Comparison of ENCODE assay signal across 23 mouse cellular contexts in genomic region chr12:107338758-107339157, GRCm38 (mm10).
A peak's percentile ranks its signal among the peaks of the same experiment; 100 is the strongest.
DNase-seq lines count a peak whose midpoint lies in the region; ATAC-seq and TF ChIP-seq lines count a peak whose summit lies in the region.
"Had no signal": no experiment of that assay in that cellular context is flagged by ENCODE, and none has a peak within 500 bp of the region (broad histone marks: within the 10 kb centered on the region; RNA-seq: fewer than 3 reads in every experiment).

No protein-coding gene starts in this region.

- H3K4me3 ChIP-seq in heart, embryonic 11.5 days (ENCODE audit: low read depth, low read length): no peak overlapping the region
- no peak overlapping the region for H3K4me3 ChIP-seq in lung, adult 2 months (replicated peaks; ENCODE audit: extremely low read depth, low read depth, low read length)
- H3K4me3 ChIP-seq in lung, postnatal 0 days (ENCODE audit: low read depth, low read length): no peak overlapping the region
- H3K4me3 ChIP-seq: embryonic facial prominence, embryonic 12.5 days; embryonic facial prominence, embryonic 15.5 days; heart, embryonic 13.5 days had no signal

- no peak for TF ChIP-seq CTCF in lung, adult 2 months (IDR thresholded peaks at IDR 0.05; ENCODE audit: insufficient read depth, low read length)
- no peak for TF ChIP-seq CTCF in lung, postnatal 0 days (IDR thresholded peaks at IDR 0.05)

- no peaks in the 10 kb centered on the region for H3K27me3 ChIP-seq in heart, embryonic 11.5 days (ENCODE audit: control insufficient read depth, insufficient read depth, low read length)
- no peaks in the 10 kb centered on the region for H3K27me3 ChIP-seq in lung, postnatal 0 days (replicated peaks; ENCODE audit: insufficient read depth, low read length)
- H3K27me3 ChIP-seq: embryonic facial prominence, embryonic 15.5 days; heart, embryonic 13.5 days had no signal

- TF ChIP-seq EP300 in lung, postnatal 0 days (IDR thresholded peaks at IDR 0.05): peak; percentile 58; the same call in 1 of the 2 replicates

- no peak overlapping the region for H3K4me2 ChIP-seq in heart, embryonic 11.5 days
- H3K4me2 ChIP-seq in lung, postnatal 0 days (replicated peaks; ENCODE audit: low read depth, low read length): no peak overlapping the region
- H3K4me2 ChIP-seq: embryonic facial prominence, embryonic 12.5 days; embryonic facial prominence, embryonic 15.5 days; heart, embryonic 13.5 days; hindbrain, embryonic 14.5 days had no signal

- H3K36me3 ChIP-seq in heart, embryonic 11.5 days (ENCODE audit: control insufficient read depth, insufficient read depth, low read length): no peaks in the 10 kb centered on the region
- no peaks in the 10 kb centered on the region for H3K36me3 ChIP-seq in lung, postnatal 0 days (ENCODE audit: insufficient read depth, low read length)
- H3K36me3 ChIP-seq: embryonic facial prominence, embryonic 12.5 days; embryonic facial prominence, embryonic 15.5 days; heart, embryonic 13.5 days had no signal

- H3K9ac ChIP-seq in heart, embryonic 11.5 days (ENCODE audit: low read depth, low read length): no peak overlapping the region
- no peak overlapping the region for H3K9ac ChIP-seq in lung, postnatal 0 days (replicated peaks; ENCODE audit: low read depth)
- H3K9ac ChIP-seq: embryonic facial prominence, embryonic 12.5 days; embryonic facial prominence, embryonic 15.5 days; heart, embryonic 13.5 days; hindbrain, embryonic 14.5 days had no signal

- no peaks in the 10 kb centered on the region for H3K9me3 ChIP-seq in heart, embryonic 11.5 days (replicated peaks; ENCODE audit: control insufficient read depth, low read length)
- no peaks in the 10 kb centered on the region for H3K9me3 ChIP-seq in lung, postnatal 0 days (ENCODE audit: low read length)
- H3K9me3 ChIP-seq: embryonic facial prominence, embryonic 12.5 days; embryonic facial prominence, embryonic 15.5 days; heart, embryonic 13.5 days had no signal

- DNase-seq in heart, adult 11 months: peak; percentile 72
- peak; percentile 5 for DNase-seq in lung, adult 2 months
- DNase-seq in lung, postnatal 0 days (ENCODE audit: low spot score): peak; percentile 33
- DNase-seq in lung, postnatal 36 days: peak; percentile 35
- DNase-seq in kidney, postnatal 10 days: no peak
- no peak for DNase-seq in adrenal gland, postnatal 4 days (ENCODE audit: low spot score in 2 of 2)
- DNase-seq: adrenal gland, adult 8-10 months; adrenal gland, postnatal 25 days; cerebellum, adult 11 months; cerebellum, adult 2 months; cerebellum, adult 9-11 months; cerebellum, postnatal 25 days; gastrocnemius, postnatal 25 days; heart, postnatal 14 days; heart, postnatal 4 days had no signal

- no peaks in the 10 kb centered on the region for H3K4me1 ChIP-seq in heart, embryonic 11.5 days (ENCODE audit: control insufficient read depth, insufficient read depth, low read length)
- H3K4me1 ChIP-seq in lung, adult 2 months (ENCODE audit: control insufficient read depth, insufficient read depth, low read length): no peaks in the 10 kb centered on the region
- no peaks in the 10 kb centered on the region for H3K4me1 ChIP-seq in lung, postnatal 0 days (ENCODE audit: insufficient read depth, low read depth, low read length)
- H3K4me1 ChIP-seq: heart, embryonic 13.5 days had no signal

- ATAC-seq in heart, embryonic 11.5 days (replicated peaks; ENCODE audit: insufficient number of reproducible peaks, low FRiP score, low TSS enrichment): no peak
- peak; percentile 82 for ATAC-seq in lung, postnatal 0 days
- ATAC-seq: activated CD4-positive, CD25-positive, alpha-beta regulatory T cell, adult 4 months; forebrain, embryonic 14.5 days; hindbrain, postnatal 0 days had no signal

- H3K27ac ChIP-seq in heart, embryonic 11.5 days (ENCODE audit: low read depth, low read length): no peak overlapping the region
- H3K27ac ChIP-seq in lung, postnatal 0 days (ENCODE audit: low read length): no peak overlapping the region
- H3K27ac ChIP-seq: embryonic facial prominence, embryonic 12.5 days; embryonic facial prominence, embryonic 15.5 days; heart, embryonic 13.5 days; hindbrain, embryonic 14.5 days; hindbrain, postnatal 0 days had no signal

- 48% methylated on average over 10 of the region's 10 CpGs for WGBS in heart, embryonic 11.5 days (ENCODE audit: insufficient replicate concordance)
- 63% methylated on average over 10 of the region's 10 CpGs for WGBS in lung, adult 2 months
- WGBS in lung, postnatal 0 days: 48% methylated on average over 10 of the region's 10 CpGs

- no peak for TF ChIP-seq POLR2A in lung, adult 2 months (IDR thresholded peaks at IDR 0.05; ENCODE audit: borderline replicate concordance, extremely low read depth, low read depth, low read length)

Comparison
In these comparisons a context has a peak if more than half of its experiments do, and no peak if none do; other contexts are left out.
1. DNase-seq: peak in heart, adult 11 months (single experiment), lung, adult 2 months (single experiment), lung, postnatal 0 days (single experiment) and lung, postnatal 36 days (single experiment); none in kidney, postnatal 10 days (single experiment) and adrenal gland, postnatal 4 days (0 of 2).